ENCODE assay signal across 22 mouse cellular contexts in genomic region chr15:86160906-86161305, GRCm38 (mm10). TPM values are rescaled to one million over a fixed set of nuclear protein-coding genes. Genes with fewer than 3 reads are reported as not detected.
DNase-seq lines count a peak whose midpoint lies in the region; TF ChIP-seq lines count a peak whose summit lies in the region.
"Had no signal": no experiment of that assay in that cellular context is flagged by ENCODE, and none has a peak within 500 bp of the region (broad histone marks: within the 10 kb centered on the region; RNA-seq: fewer than 3 reads in every experiment).

No protein-coding gene starts in this region.

- no peak for TF ChIP-seq CTCF in cerebellum, adult 2 months (IDR thresholded peaks at IDR 0.05; ENCODE audit: borderline replicate concordance, insufficient read depth, low read depth, low read length)

- TF ChIP-seq POLR2A in cerebellum, adult 2 months (IDR thresholded peaks at IDR 0.05; ENCODE audit: borderline replicate concordance, insufficient read depth, low read length), result no peak

- WGBS in cerebellum, adult 2 months, result 86% methylated on average over 10 of the region's 10 CpGs

- intact Hi-C loops in heart, postnatal 14 days (cut with DNase I), result loop anchor here (5.0 kb wide), 2 partner anchors 41 to 66 kb away; no protein-coding TSS in a partner anchor

- no peak overlapping the region for H3K27ac ChIP-seq in cerebellum, adult 2 months (ENCODE audit: insufficient read depth, low read length)
- H3K27ac ChIP-seq: embryonic facial prominence, embryonic 12.5 days; embryonic facial prominence, embryonic 15.5 days; forebrain, embryonic 15.5 days; hindbrain, embryonic 10.5 days; hindbrain, embryonic 14.5 days; hindbrain, postnatal 0 days had no signal

- no peaks in the 10 kb centered on the region for H3K27me3 ChIP-seq in cerebellum, adult 2 months (ENCODE audit: control insufficient read depth, insufficient read depth, low read length)
- H3K27me3 ChIP-seq: embryonic facial prominence, embryonic 12.5 days; embryonic facial prominence, embryonic 15.5 days; forebrain, embryonic 15.5 days had no signal

- peak; percentile 52 to 66 for DNase-seq in adrenal gland, adult (ENCODE audit: inconsistent age in 2 of 2, low spot score in 1 of 2)
- no peak for DNase-seq in adrenal gland, adult 18-20 months (ENCODE audit: low spot score in 2 of 2)
- DNase-seq in CD4-positive, CD25-positive, alpha-beta regulatory T cell, adult 2 months (ENCODE audit: low read depth, low spot score), result peak; percentile 52
- peak; percentile 44 for DNase-seq in induced T-regulatory cell, adult 2 months (ENCODE audit: low read depth)
- DNase-seq in yolk sac, embryonic 10.5 days (ENCODE audit: low spot score), result peak; percentile 38
- DNase-seq in heart, postnatal 14 days, result no peak
- DNase-seq in heart, adult 11 months, result no peak
- DNase-seq in cerebellum, adult 2 months, result no peak
- DNase-seq: adrenal gland, postnatal 10 days; B cell, adult 2 months; cerebellum, adult 18-20 months; cerebellum, adult 9-11 months; cerebellum, postnatal 25 days; gastrocnemius, postnatal 10 days; gastrocnemius, postnatal 36 days; heart, postnatal 36 days had no signal

- H3K4me3 ChIP-seq in cerebellum, adult 2 months (replicated peaks; ENCODE audit: insufficient read depth, low read depth, low read length), result no peak overlapping the region
- H3K4me3 ChIP-seq: embryonic facial prominence, embryonic 12.5 days; embryonic facial prominence, embryonic 15.5 days; forebrain, embryonic 15.5 days; hindbrain, embryonic 10.5 days had no signal

- H3K4me1 ChIP-seq in cerebellum, adult 2 months (ENCODE audit: control insufficient read depth, insufficient read depth, low read length), result peaks cover 8% of the 10 kb centered on the region; the same call in 1 of the 2 replicates
- H3K4me1 ChIP-seq: embryonic facial prominence, embryonic 12.5 days; embryonic facial prominence, embryonic 15.5 days; forebrain, embryonic 15.5 days had no signal

RNA-seq across cellular contexts. Expression of gene Cerk, which starts 25.0 kb away (rescaled TPM):
- total RNA-seq in adrenal gland, adult 18-20 months (2021), result 10 to 100 TPM; 40.6 to 68.6 TPM
- total RNA-seq in heart, postnatal 14 days (2021), result 10 to 100 TPM; 32.8 to 39.2 TPM
- polyA plus RNA-seq in cerebellum, adult 2 months (2012; rRNA removed), result 152 and 159 TPM in 2 replicates

RNA-seq across cellular contexts. Expression of gene Tbc1d22a, which starts 53.4 kb away (rescaled TPM):
- total RNA-seq in adrenal gland, adult 18-20 months (2021), result 10 to 100 TPM; 28.2 to 29.1 TPM
- 10 to 100 TPM; 18.6 to 21.1 TPM for total RNA-seq in heart, postnatal 14 days (2021)
- polyA plus RNA-seq in cerebellum, adult 2 months (2012; rRNA removed), result 23.0 and 23.3 TPM in 2 replicates

Comparison
In these comparisons a context has a peak if more than half of its experiments do, and no peak if none do; other contexts are left out.
1. DNase-seq: peak in adrenal gland, adult (2 of 2), CD4-positive, CD25-positive, alpha-beta regulatory T cell, adult 2 months (single experiment), induced T-regulatory cell, adult 2 months (single experiment) and yolk sac, embryonic 10.5 days (single experiment); none in adrenal gland, adult 18-20 months (0 of 2), heart, postnatal 14 days (0 of 2), heart, adult 11 months (single experiment) and cerebellum, adult 2 months (0 of 2).